Mouse (Mus musculus) monocyte, adult 2 months (primary cell): ENCODE measurements at regions not wholly inside any gene's neighbourhood (a gene's known extent, or its start where the extent isn't known, plus 50 kb on each side); places are given as distances from the start of the nearest gene placed in this dataset.

Source experiments
- DNase-seq, 2 experiments: peaks; one replicate each; pipeline ENCODE4 v3.0.0; 2022; ENCODE audit warnings: low spot score in 2 of 2, low read depth in 1 of 2

- peak; percentile 48 to 56 for DNase-seq
Observed at GRCm38 (mm10) chr14:72783248-72783647, 73.4 kb upstream of the Fndc3a start.

DNA sequence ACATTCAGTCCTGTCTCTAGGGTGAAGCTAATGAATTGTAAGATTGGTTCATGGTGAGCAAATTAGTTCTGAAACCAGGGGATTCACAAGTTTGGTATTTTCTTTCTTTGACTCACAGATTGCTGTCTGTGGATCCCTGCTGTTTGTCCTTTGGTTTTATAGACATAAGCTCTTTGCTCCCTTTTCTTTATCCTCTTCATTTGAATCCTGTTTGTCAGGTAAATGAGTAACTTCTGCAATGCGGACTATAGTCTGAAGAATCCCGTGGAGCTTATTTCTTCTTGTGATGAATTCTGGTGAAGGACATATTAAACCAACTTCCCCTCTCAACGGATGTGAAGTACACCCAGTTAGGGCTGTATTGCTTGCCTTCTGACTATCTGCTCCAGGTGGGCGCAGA is 69.6 kb upstream of the Fndc3a start:
- no peak for DNase-seq

DNA sequence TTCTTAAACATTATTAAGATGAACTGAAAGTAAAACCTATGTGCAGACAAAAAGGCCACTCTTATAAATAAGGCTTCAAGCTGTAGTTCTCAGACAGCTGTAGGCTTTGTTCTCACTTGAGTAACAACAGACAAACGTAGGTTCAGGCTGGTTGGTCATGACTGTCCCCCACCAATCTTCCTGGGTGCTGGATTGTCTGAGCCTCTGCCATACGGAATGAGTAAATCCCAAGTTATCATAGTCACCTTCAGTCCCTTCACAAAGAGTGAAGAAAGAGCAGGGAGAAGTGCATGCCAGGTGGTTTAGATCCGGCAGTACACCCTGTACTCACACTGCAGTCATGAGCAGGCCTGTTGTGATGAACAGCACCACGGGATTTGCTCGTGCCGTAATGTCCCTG is 69.0 kb upstream of the Fndc3a start:
- no peak for DNase-seq

GRCm38 (mm10) chr14:72777927-72778560 is 68.2 kb upstream of the Fndc3a start:
- DNase-seq = no peak

- DNase-seq = no peak
Observed at GRCm38 (mm10) chr14:72770237-72770636, 60.4 kb upstream of the Fndc3a start.

DNA sequence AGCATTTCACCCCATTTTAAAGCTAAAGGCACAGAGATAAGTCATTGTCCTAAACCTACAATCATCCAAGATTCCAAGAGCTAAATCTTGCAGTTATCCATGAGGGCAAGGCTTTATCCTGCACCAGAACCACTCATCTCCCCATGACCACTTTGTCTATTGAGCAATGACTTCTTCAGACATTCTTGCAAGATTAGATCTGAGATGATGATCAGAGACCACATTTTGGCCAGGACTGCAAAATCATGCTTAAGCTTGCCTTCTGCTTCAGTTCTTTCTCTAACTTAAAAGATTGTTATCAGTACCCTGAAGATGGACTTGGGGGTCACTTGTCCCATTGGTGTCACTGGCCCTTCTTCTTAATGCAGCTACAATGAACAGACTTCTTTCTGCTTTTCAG is 50.3 kb upstream of the Fndc3a start:
- no peak for DNase-seq
